Mouse (Mus musculus) CD8-positive naive resting alpha-beta T cell, adult 2 months (primary cell): ENCODE results near the gene Prss43.
"Not testable (repeated sequence)": the region's sequence is repeated elsewhere in the genome, so short reads cannot be mapped to it uniquely, and the experiment has no call there.

Experiments used
- DNase-seq, 2 experiments: peaks; one replicate each; pipeline ENCODE4 v3.0.0; 2022; ENCODE audit warnings: low read depth in 2 of 2, low spot score in 2 of 2

Gene Prss43

GRCm38 (mm10) chr9:110826390-110826789 is at the start of gene Prss43:
Gene Prss43, plus strand, starts transcription at chr9:110826690.
- no peak for DNase-seq

DNA sequence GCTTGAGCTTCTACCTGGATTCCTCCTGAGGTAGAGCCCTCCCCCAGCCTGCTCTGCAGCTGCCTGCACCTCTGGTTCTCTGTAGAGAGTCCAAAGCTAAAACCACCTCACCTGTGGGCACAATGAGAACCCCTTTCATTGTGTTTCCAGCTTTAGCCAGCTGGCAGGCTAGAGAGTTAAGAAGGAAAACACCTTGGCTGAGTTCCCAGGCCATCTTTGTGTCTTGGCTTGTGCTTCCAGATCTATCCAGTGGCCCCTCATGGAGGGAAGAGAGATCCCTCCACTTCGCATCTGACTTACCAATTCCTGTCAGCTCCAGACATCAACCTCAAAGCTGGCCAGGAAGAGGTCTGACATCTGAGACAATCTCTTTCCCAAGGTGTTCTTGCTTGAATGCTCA is 48.4 kb upstream of the Prss43 start:
- DNase-seq = no peak

- DNase-seq = no peak
Measured at GRCm38 (mm10) chr9:110778559-110778958, 47.9 kb upstream of the Prss43 start.

GRCm38 (mm10) chr9:110779242-110779913 is 47.1 kb upstream of the Prss43 start:
- no peak for DNase-seq

GRCm38 (mm10) chr9:110781256-110781721 is 45.2 kb upstream of the Prss43 start:
- peak; percentile 85 to 88 for DNase-seq

DNA sequence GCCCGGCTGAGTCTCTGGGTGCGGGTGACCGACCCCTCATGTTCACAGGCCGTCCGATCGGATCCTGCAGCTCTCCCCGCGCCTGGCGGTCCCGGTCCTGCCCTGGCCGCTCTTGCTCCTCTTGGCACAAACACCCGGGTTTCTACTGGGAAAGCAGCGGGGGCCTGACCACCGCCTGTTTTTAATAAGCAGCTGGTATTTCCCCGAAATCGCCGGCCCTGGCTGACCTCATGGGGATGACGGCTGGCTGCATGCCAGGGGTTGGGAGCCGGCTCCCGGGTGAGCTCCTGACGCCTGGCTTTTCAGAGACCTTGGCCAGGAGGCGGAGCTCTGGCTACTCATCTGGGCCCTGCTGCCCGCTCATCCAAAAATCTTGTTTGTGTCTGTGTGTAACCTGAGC is 44.8 kb upstream of the Prss43 start:
- no peak for DNase-seq

- no peak for DNase-seq
Measured at GRCm38 (mm10) chr9:110783611-110784010, 42.9 kb upstream of the Prss43 start.

DNA sequence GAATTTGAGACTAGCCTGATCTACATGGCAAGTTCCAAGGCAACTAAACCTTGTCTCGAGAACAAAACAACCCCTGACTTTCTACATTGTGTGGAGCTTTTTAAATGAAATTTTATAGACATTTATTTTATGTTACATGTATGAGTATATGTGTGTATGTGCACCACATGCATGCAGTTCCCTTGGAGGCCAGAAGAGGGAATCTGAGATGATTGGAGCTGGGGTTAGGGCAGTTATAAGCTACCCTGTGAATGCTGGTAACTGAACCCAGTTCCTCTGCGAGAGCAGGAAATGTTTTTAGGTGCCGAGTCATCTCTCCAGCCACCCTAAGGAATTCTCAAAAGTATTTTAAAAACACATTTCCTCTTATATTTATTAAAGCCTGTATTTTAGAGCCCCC is 38.3 kb upstream of the Prss43 start:
- no peak for DNase-seq

- no peak for DNase-seq
Measured at GRCm38 (mm10) chr9:110790462-110790861, 36.0 kb upstream of the Prss43 start.

GRCm38 (mm10) chr9:110797013-110797412 is 29.5 kb upstream of the Prss43 start:
- DNase-seq = no peak

GRCm38 (mm10) chr9:110797866-110798265 is 28.6 kb upstream of the Prss43 start, which contains the start of gene Prss42:
Gene Prss42, plus strand, starts transcription at chr9:110798166.
- DNase-seq = no peak

- no peak for DNase-seq
Measured at GRCm38 (mm10) chr9:110800834-110801479, 25.5 kb upstream of the Prss43 start.

- no peak for DNase-seq
Measured at GRCm38 (mm10) chr9:110803294-110803693, 23.2 kb upstream of the Prss43 start.

GRCm38 (mm10) chr9:110810051-110810450 is 16.4 kb upstream of the Prss43 start:
- no peak for DNase-seq

- DNase-seq = no peak
Measured at GRCm38 (mm10) chr9:110813789-110814188, 12.7 kb upstream of the Prss43 start, which contains the start of gene Prss44. Gene Prss44, plus strand, starts transcription at chr9:110813994.

DNA sequence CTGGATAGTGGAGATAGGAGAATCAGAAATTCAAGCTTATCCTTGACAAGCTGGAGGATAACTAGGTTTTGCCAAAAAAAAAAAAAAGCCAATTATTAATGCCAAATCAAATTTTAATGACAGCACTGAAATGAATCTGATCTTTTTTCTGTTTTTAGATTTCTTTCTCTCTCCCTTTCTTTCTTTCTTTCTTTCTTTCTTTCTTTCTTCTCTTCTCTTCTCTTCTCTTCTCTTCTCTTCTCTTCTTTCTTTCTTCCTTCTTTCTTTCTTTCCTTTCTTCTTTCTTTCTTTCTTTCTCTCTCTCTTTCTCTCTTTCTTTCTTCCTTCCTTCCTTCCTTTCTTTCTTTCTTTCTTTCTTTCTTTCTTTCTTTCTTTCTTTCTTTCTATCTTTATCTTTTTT is 5.9 kb upstream of the Prss43 start:
- DNase-seq = not testable (repeated sequence)

- no peak for DNase-seq
Measured at GRCm38 (mm10) chr9:110821436-110821835, 5.1 kb upstream of the Prss43 start.

DNA sequence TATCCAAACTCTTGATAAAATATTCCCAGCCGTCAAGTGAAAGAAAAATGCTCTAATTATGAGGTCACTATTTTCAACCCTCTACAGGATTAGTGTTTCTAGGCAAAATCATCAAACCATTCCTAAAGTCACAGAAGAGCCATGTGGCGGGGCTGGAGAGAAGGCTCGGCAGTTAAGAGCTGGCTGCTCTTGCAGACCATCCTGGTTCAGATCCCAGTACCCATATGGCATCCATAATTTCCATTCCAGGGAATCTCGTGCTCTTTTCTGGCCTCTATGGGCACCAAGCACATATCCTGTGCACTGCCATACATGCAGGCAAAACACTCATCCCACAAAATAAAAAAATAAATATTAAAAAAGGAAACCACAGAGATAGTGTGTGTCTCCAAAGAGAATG is 1.1 kb upstream of the Prss43 start:
- no peak for DNase-seq

- peak in 1 of 2 experiments; percentile 4 for DNase-seq
Measured at GRCm38 (mm10) chr9:110825832-110826231, 658 bp upstream of the Prss43 start.

GRCm38 (mm10) chr9:110833021-110833420 is 6.5 kb downstream of the Prss43 start:
- DNase-seq = no peak

DNA sequence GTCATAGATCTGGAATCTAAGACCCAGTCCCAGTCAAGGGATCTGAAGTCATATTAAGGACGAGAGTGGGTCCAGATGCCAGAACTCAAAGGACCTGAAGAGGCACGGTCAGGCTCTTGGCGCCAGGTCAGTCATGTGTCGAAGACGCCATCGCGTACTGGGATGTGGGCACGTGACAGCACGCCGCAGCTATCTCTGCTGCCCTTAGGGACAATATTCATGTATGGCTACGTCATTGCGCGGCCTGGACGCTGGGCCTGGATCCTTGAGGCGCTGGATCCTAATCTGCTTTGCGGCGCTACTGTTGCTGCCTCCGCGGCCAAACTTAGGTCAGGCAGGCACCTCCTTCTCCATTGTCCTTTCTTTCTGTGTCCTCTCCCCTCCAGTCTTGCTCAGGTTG is 7.9 kb downstream of the Prss43 start, which contains the start of gene Prss45:
Prss45 (plus strand) TSS at position 178 of the 400 bp plus-strand sequence.
- no peak for DNase-seq

DNA sequence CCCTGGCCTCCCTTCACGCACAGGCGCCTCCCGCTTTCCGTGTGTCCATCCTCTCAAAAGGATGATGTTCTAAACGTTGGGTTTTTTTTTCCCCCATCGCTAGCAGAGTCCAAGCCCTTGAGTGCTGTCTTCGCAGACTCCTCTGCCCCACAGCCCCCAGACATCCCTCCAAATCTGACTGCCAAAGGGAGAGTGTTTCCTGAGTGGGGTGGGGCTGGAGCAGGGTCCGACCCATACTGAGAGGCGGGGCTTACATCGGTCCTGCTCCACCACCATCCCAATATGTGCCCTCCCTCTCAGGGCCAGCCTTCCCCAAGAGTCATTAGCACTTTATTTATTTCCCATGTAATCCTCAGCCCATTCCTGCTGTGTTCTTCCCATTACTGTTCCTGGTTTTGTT is 8.5 kb downstream of the Prss43 start:
- DNase-seq = no peak
